Mouse (Mus musculus) right cerebral cortex, postnatal 14 days (tissue): ENCODE measurements around the gene Wt1.

ENCODE experiments used
- DNase-seq: peaks from one replicate; pipeline ENCODE4 v3.0.0; 2022

Wt1 gene

GRCm38 (mm10) chr2:105126279-105126678 is at the start of gene Wt1:
Wt1 (plus strand) TSS chr2:105126529.
- no peak for DNase-seq

GRCm38 (mm10) chr2:105077151-105077550 is 49.2 kb upstream of the Wt1 start:
- DNase-seq: no peak

GRCm38 (mm10) chr2:105082256-105082790 is 44.0 kb upstream of the Wt1 start:
- DNase-seq: no peak

GRCm38 (mm10) chr2:105084035-105084434 is 42.3 kb upstream of the Wt1 start:
- no peak for DNase-seq

- DNase-seq: no peak
These were observed 40.2 kb upstream of the Wt1 start for GRCm38 (mm10) chr2:105086081-105086480.

DNA sequence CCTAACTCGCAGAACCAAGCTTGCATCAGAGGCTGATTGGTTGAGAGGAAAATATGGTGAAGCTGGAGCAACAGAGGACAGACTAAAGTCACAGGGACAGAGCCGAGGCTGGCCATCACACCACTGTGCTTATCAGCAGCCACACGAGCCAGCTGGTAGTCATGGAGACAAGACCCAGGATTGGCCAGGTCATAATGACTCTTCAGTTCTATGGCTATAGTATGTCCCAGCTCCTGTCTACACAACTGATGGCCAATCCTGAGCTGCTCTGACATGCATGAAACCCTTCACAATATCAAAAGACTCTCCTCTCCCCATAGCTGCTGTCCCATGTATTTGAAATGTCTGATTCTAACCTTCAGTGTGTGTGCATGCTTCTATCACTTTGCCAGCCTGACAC is 38.3 kb upstream of the Wt1 start:
- DNase-seq: no peak

DNA sequence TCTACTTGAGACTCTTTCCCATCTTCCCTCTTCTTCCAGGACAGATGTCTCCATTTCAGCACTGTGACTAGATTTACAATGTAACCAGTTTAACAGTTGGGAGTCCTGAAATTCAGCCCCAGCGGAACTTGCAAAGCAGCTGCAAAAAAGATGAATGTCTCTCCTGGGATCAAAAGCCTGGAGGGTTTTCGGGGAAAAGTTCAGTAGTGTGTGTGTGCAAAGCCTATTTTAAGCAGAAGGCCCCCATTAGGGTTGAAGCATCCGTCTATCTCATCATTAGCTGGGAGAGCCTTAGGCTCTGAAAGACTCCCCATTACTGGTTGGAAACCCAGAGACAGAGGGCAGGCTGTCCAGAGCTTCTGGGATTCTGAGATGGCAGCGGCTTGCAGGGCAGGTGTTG is 37.2 kb upstream of the Wt1 start:
- DNase-seq: no peak

GRCm38 (mm10) chr2:105089581-105090508 is 36.5 kb upstream of the Wt1 start:
- DNase-seq: peak; percentile 15

- DNase-seq: no peak
These were observed 35.3 kb upstream of the Wt1 start for GRCm38 (mm10) chr2:105090991-105091390.

DNA sequence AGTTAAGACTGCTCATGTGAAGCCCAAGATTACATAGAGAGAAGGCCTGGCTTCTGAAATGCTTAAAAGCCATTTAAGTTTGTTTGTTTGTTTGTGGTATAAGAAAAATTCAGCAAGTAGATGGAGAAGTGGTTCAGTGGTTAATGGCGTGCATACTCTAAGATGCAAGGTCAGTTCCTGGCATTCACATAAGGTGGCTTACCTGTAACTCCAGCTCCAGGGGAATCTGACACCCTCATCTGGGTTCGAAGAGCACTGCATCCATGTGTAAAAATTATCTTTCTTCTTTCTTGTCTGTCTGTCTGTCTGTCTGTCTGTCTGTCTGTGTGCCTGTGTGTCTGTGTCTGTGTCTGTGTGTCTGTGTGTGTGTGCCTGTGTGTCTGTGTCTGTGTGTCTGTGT is 34.6 kb upstream of the Wt1 start, which contains the start of gene Gm11060:
Gene Gm11060 (plus strand): TSS at position 301 of the 400 bp plus-strand sequence.
- DNase-seq: no peak

- DNase-seq: no peak
These were observed 28.9 kb upstream of the Wt1 start for GRCm38 (mm10) chr2:105097294-105097953.

DNA sequence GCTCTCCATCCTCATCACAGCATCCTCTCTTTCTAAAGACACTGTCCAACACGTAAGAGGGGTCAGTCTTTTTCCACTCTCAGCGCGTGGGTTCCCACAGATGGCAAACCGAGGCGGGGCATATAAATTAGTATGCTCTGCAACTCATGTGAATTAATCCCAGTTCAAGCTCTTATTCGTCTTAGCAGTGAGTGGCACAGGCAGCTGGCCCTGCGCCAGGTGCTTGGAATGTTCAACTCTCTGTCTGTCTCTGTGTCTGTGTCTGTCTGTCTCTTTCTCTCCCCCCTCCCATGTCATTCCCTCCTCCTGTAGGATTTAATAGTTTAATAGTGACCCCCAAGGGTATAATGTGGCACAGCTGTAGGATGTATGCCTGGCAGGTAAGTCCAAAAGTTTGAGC is 26.9 kb upstream of the Wt1 start:
- DNase-seq: peak; percentile 7

- no peak for DNase-seq
These were observed 25.8 kb upstream of the Wt1 start for GRCm38 (mm10) chr2:105100541-105100940.

DNA sequence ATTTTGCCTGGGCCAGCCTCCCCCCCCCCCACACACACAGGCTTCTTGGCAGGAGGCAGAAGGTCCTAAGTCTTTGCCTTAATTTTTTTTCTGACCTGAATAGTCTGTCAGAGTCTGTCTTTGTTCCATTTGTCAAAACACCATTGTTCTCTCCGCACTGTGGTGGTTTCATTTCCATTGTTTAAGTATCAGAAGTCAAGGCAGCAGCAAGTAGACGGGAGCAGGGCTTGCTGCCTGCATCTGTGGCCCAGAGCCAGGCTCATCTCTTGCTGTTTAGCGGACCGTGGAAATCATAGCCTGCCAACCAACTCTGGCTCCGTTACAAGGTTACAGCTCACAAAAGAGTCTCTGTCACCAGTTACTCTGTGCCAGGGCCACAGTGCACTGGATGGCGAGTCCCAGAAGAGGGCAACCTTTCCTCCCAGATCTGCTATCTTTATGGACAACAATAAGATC is 17.6 kb upstream of the Wt1 start:
- peak; percentile 61 for DNase-seq

DNA sequence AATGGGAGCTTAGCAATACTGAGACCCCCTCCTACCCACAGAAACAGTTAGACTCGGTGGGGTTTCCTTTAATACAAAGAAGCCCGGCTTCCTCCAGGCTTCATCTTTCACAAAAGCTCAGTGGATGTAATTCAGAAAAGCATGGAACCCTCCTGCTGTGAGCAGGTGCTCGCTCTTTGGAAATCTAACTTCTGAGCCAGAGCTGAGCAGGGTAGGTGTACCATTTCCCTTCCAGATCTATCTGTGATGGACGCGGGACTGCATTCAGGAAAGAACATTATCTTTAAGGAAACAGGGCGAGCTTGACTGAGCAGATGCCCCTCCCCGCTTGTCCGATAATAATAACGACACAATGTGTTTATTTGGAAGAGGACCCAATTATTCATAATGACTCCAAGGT is 12.3 kb upstream of the Wt1 start:
- DNase-seq: no peak

GRCm38 (mm10) chr2:105117669-105118068 is 8.7 kb upstream of the Wt1 start:
- no peak for DNase-seq

DNA sequence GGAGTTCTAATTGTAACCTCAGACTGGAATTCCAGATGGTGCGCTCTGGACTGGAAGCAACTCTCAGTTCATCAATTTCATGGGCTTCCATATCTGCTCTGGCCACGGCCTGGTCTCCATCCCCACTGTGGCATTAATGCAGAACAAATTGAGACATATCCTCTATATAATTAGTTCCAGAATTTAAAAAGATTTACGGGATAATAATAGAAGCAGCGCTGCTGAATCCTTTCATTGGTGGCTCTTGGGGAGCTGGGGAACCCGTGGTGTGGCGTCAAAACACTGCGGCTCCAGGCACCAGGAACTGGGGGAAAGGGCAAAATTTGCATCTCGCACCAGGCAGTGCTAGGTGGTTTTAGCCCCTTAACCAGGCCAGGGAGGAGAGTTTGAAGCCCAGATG is 4.1 kb upstream of the Wt1 start:
- DNase-seq: no peak

DNA sequence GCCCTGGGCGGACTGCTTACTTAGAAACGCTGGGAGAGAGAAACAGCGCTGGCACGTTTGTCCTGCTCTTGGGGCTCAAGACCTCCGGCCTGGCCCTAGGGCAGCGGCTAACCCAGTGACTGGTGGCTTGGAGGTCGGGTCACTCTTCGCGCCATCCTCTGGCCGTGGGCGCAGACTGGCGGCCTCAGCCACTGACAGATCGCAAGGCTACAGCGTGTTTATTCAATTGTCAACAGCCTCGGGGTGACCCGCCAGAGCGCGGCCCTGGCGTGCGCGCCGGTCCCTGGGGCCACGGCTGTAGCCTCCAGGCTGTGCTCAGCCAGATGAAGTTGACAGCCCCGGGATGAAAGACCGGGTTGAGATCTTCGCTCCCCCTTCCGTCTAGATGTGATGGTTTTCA is 3.4 kb upstream of the Wt1 start:
- DNase-seq: no peak

GRCm38 (mm10) chr2:105123431-105123830 is 2.9 kb upstream of the Wt1 start:
- DNase-seq: no peak

DNA sequence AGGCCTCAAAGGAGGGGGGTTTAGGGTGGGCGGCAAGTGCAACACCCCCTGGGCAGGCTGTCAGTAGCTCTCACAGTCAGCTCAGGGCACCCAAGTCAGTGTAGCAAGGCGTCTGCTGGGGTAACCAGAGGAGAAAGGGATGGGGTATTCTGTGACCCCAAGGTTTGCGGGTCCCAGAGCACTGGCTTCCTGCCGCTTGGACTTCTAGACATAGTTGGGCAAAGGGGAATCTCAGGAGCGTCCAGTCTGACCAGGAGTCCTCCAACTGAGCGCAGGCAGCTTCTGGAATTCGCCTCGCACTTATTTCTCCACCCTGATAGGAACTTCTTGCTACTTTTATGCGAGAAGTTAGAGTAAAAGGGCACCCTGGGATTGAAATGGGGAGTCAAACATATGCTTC is 2.4 kb upstream of the Wt1 start:
- DNase-seq: no peak

DNA sequence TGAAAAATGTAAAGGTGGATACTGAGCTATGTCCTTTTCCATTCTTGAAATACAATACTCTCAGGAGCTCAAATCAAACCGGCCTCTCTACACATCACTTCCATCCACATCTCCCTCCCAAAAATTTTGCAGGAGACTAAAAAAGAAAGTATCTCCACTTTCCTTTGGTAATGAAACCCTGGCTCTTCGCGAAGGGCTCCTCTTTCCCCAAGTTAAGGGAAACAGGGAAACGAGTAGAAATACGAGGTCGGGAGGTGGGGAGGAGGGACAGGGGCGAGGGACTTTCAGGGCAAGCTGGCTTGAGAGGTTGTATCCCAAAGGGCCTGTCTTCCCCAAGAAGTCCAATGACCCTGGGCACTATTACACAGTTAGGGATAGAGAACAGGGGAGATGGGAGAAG is 1.9 kb upstream of the Wt1 start:
- no peak for DNase-seq

DNA sequence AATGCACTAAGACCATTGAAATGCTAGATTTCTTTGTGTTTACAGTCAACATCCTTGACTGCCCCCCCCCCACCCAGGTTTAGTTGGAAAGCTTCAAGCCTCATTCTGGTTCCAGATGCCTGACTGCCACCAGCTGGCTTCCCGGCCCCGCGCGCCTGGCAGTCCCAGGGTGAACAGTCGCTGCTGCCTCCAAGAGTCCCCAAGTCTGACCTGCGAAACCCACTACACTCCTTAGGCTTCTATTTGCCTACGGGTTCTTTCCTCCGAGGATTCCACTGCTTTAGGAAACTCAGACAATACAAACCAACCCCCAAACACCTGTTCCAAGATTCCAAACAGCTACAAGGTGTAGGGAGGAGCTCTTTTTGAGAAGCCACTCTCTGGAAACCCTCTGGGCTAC is 1.1 kb upstream of the Wt1 start:
- DNase-seq: no peak

- no peak for DNase-seq
These were observed 688 bp upstream of the Wt1 start for GRCm38 (mm10) chr2:105125641-105126040.
